Mouse (Mus musculus): ENCODE data around the gene Ice1. TPM values are rescaled to one million over a fixed set of nuclear protein-coding genes. Genes with fewer than 3 reads are reported as not detected.

The Ice1 gene
- polyA plus RNA-seq, 1 experiment: 15.9 TPM

DNA sequence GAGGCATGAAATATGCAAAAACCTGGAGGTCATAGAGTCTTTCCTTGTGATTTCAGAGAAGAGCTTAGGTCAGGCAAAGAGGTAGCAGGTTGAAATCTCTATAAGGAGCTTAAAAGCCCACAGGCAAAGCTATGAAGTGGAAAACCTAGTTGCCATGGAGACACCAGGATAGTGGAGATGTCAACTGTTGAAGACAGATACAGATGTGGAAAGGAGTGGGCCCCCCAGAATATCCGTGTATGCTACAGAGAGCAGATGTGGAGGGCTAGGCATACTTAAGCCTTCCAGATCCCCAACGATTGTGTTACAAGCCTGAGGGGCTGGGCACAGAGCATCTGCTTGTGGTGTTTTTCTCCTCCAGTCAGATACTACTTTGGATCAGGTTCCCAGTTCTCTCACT, 119.8 kb downstream of the Ice1 start:
- Histone ChIP-seq H3ac (ENCODE audit: control insufficient read depth, insufficient read length) (no peak overlapping the region), H3K79me2 (ENCODE audit: control insufficient read depth, insufficient read depth) (no peaks in the 10 kb centered on the region), H3K27me3 (ENCODE audit: control insufficient read depth, insufficient read depth, insufficient read length) (peaks cover 6% of the 10 kb centered on the region), H3K4me2 (ENCODE audit: low read depth) (no peak overlapping the region), H3K4me3 (no peak overlapping the region), H3K36me3 (ENCODE audit: control insufficient read depth, insufficient read depth) (no peaks in the 10 kb centered on the region)
- TF ChIP-seq REST (IDR thresholded peaks at IDR 0.05; ENCODE audit: insufficient read depth, insufficient read length) (no peak), USF1 (IDR thresholded peaks at IDR 0.05; ENCODE audit: low read depth) (no peak), POLR2AphosphoS2 (IDR thresholded peaks at IDR 0.05; ENCODE audit: insufficient read length, low read depth) (no peak), SRF (IDR thresholded peaks at IDR 0.05; ENCODE audit: control insufficient read depth, insufficient read length, low read depth) (no peak), MAX (IDR thresholded peaks at IDR 0.05; ENCODE audit: low read depth) (no peak), MYOG (IDR thresholded peaks at IDR 0.05; ENCODE audit: control insufficient read depth in 1 of 3, insufficient read depth in 1 of 3, insufficient read length in 2 of 3, low read depth in 2 of 3) (no peak), MYOD1 (IDR thresholded peaks at IDR 0.05; ENCODE audit: control insufficient read depth in 1 of 3, insufficient read length in 2 of 3, low read depth in 2 of 3) (no peak), CEBPB (IDR thresholded peaks at IDR 0.05; ENCODE audit: insufficient read depth, poor library complexity, severe bottlenecking) (no peak), TCF3 (IDR thresholded peaks at IDR 0.05; ENCODE audit: insufficient read length, low read depth) (no peak), E2F4 (IDR thresholded peaks at IDR 0.05; ENCODE audit: insufficient read depth) (no peak), TCF12 (IDR thresholded peaks at IDR 0.05; ENCODE audit: insufficient read depth, poor library complexity, severe bottlenecking) (no peak), POLR2A (IDR thresholded peaks at IDR 0.05; ENCODE audit: insufficient read length, low read depth) (no peak)

DNA sequence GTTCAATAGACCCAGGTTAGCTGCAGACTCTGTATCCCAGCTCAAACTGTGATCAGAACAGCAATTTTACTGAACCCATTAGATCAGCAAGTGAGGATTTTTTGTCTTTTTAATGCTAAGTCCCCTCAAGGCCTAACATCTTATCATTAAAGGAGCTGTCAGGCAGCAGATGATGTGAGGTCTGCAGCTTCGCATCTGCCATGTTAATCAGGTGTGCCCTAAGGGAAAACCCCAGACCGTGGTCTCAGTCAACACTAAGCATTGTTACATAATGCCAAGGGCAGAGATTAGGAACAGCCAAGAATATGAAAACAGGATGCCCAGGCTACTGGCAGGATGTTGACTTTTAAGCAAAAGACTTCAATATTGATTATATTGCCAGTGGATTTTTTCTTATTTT, 122.4 kb downstream of the Ice1 start:
- Histone ChIP-seq H3K4me3 (no peak overlapping the region), H3K79me2 (ENCODE audit: control insufficient read depth, insufficient read depth) (no peaks in the 10 kb centered on the region), H3K36me3 (ENCODE audit: control insufficient read depth, insufficient read depth) (no peaks in the 10 kb centered on the region), H3ac (ENCODE audit: control insufficient read depth, insufficient read length) (no peak overlapping the region), H3K27me3 (ENCODE audit: control insufficient read depth, insufficient read depth, insufficient read length) (peaks cover 6% of the 10 kb centered on the region), H3K4me2 (ENCODE audit: low read depth) (no peak overlapping the region)
- no peak for TF ChIP-seq TCF12 (IDR thresholded peaks at IDR 0.05; ENCODE audit: insufficient read depth, poor library complexity, severe bottlenecking)
- no peak for TF ChIP-seq CEBPB (IDR thresholded peaks at IDR 0.05; ENCODE audit: insufficient read depth, poor library complexity, severe bottlenecking)
- TF ChIP-seq SRF (IDR thresholded peaks at IDR 0.05; ENCODE audit: control insufficient read depth, insufficient read length, low read depth): no peak
- no peak for TF ChIP-seq MYOG (IDR thresholded peaks at IDR 0.05; ENCODE audit: control insufficient read depth in 1 of 3, insufficient read depth in 1 of 3, insufficient read length in 2 of 3, low read depth in 2 of 3)
- no peak for TF ChIP-seq E2F4 (IDR thresholded peaks at IDR 0.05; ENCODE audit: insufficient read depth)
- TF ChIP-seq POLR2AphosphoS2 (IDR thresholded peaks at IDR 0.05; ENCODE audit: insufficient read length, low read depth): no peak
- TF ChIP-seq USF1 (IDR thresholded peaks at IDR 0.05; ENCODE audit: low read depth): no peak
- TF ChIP-seq MAX (IDR thresholded peaks at IDR 0.05; ENCODE audit: low read depth): no peak
- TF ChIP-seq MYOD1 (IDR thresholded peaks at IDR 0.05; ENCODE audit: control insufficient read depth in 1 of 3, insufficient read length in 2 of 3, low read depth in 2 of 3): no peak
- no peak for TF ChIP-seq REST (IDR thresholded peaks at IDR 0.05; ENCODE audit: insufficient read depth, insufficient read length)
- no peak for TF ChIP-seq POLR2A (IDR thresholded peaks at IDR 0.05; ENCODE audit: insufficient read length, low read depth)
- TF ChIP-seq TCF3 (IDR thresholded peaks at IDR 0.05; ENCODE audit: insufficient read length, low read depth): no peak

DNA sequence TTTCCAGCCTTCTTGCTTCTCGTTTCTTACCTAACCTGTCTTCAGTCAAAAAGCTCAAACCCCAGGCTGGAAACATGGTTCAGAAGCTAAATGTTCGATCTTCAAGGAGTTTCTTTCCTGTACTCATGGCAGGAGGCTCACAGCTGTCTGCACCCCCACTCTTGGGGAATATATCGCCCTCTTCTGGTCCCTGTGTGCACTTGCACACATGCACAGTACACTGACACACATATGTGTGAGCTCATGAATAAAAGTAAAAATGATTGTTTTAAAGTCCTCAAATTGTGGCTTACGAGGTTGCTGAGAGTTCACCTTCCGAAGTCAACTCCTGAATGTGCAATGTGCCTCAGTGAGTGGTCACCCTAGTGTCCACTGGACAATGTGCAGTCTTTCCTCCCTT, 127.2 kb downstream of the Ice1 start:
- H3ac ChIP-seq (ENCODE audit: control insufficient read depth, insufficient read length): no peak overlapping the region
- no peaks in the 10 kb centered on the region for H3K79me2 ChIP-seq (ENCODE audit: control insufficient read depth, insufficient read depth)
- H3K36me3 ChIP-seq (ENCODE audit: control insufficient read depth, insufficient read depth): no peaks in the 10 kb centered on the region
- no peaks in the 10 kb centered on the region for H3K27me3 ChIP-seq (ENCODE audit: control insufficient read depth, insufficient read depth, insufficient read length)
- no peak overlapping the region for H3K4me2 ChIP-seq (ENCODE audit: low read depth)
- TF ChIP-seq TCF3 (IDR thresholded peaks at IDR 0.05; ENCODE audit: insufficient read length, low read depth) (no peak), POLR2A (IDR thresholded peaks at IDR 0.05; ENCODE audit: insufficient read length, low read depth) (no peak), SRF (IDR thresholded peaks at IDR 0.05; ENCODE audit: control insufficient read depth, insufficient read length, low read depth) (no peak), CEBPB (IDR thresholded peaks at IDR 0.05; ENCODE audit: insufficient read depth, poor library complexity, severe bottlenecking) (no peak), MYOD1 (IDR thresholded peaks at IDR 0.05; ENCODE audit: control insufficient read depth in 1 of 3, insufficient read length in 2 of 3, low read depth in 2 of 3) (no peak), E2F4 (IDR thresholded peaks at IDR 0.05; ENCODE audit: insufficient read depth) (no peak), POLR2AphosphoS2 (IDR thresholded peaks at IDR 0.05; ENCODE audit: insufficient read length, low read depth) (no peak), REST (IDR thresholded peaks at IDR 0.05; ENCODE audit: insufficient read depth, insufficient read length) (no peak), USF1 (IDR thresholded peaks at IDR 0.05; ENCODE audit: low read depth) (no peak)
- no peak overlapping the region for H3K4me3 ChIP-seq

DNA sequence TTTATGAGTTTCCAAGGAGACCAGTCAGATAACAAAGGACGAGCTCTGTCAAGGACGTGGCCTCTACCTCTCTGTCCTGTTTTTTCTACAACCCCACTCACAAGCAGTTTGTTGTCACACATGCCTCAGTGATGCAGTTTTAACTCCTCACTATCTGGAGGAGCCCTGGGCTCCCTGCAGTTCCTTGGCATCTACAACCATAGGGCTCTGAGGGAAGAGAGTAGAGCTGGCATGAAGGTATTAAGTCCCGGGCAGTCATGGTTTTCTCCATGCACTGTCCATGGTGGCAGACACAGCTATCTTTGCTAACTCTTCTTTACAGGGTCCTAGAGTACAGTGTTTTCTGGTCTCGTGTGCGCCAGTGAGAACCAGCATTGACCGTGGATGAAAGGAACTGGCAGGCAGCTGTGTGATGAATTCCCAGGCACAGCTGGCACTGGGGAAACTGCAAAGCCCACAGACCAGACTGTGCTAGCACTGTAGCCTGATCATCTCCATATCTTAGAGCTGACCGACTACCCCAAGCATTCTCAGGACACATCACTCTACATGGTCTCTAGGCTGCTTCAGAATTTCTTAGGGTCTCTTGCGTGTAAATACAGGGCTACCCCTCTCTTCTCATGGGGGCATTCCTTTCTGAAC, 127.9 kb downstream of the Ice1 start:
- Histone ChIP-seq H3K27me3 (ENCODE audit: control insufficient read depth, insufficient read depth, insufficient read length) (no peaks in the 10 kb centered on the region), H3K4me3 (no peak overlapping the region), H3K36me3 (ENCODE audit: control insufficient read depth, insufficient read depth) (no peaks in the 10 kb centered on the region), H3K79me2 (ENCODE audit: control insufficient read depth, insufficient read depth) (no peaks in the 10 kb centered on the region), H3K4me2 (ENCODE audit: low read depth) (no peak overlapping the region), H3ac (ENCODE audit: control insufficient read depth, insufficient read length) (no peak overlapping the region)
- no peak for TF ChIP-seq E2F4 (IDR thresholded peaks at IDR 0.05; ENCODE audit: insufficient read depth)

DNA sequence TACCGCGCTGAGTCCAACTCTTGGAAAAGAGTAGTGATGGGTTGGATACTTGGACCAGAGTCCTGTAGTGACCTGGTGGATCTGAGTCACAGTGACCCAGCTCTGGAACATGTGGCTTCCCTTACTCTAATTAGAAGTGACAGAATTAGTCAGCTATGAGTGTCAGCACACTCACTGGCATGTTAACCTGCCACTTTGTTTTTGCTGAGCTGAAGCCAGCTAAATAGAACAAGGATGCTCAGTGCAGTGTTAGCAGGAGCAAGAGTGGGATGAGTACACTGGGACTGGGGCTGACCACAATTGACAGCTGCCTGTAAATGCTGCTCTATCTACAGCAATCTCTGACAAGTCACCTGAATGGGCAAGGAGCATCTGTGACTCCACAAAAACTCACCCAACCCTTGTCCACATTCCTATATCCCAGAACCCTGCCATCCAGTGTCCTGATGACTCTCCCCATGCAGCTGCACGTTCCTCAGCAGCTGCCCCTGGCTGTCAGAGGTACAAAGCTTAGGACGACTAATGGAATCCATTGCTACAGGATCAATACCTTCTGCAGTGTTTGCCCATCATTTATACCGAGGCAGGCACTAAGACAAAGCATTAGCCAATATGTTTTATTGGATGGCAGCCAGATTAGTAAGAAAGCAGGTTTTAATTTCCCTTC, 128.6 kb downstream of the Ice1 start:
- no peak overlapping the region for H3K4me3 ChIP-seq
- TF ChIP-seq TCF3 (IDR thresholded peaks at IDR 0.05; ENCODE audit: insufficient read length, low read depth) (no peak), MYOD1 (IDR thresholded peaks at IDR 0.05; ENCODE audit: control insufficient read depth in 1 of 3, insufficient read length in 2 of 3, low read depth in 2 of 3) (no peak), POLR2A (IDR thresholded peaks at IDR 0.05; ENCODE audit: insufficient read length, low read depth) (no peak), MYOG (IDR thresholded peaks at IDR 0.05; ENCODE audit: control insufficient read depth in 1 of 3, insufficient read depth in 1 of 3, insufficient read length in 2 of 3, low read depth in 2 of 3) (no peak), POLR2AphosphoS2 (IDR thresholded peaks at IDR 0.05; ENCODE audit: insufficient read length, low read depth) (no peak), USF1 (IDR thresholded peaks at IDR 0.05; ENCODE audit: low read depth) (no peak), REST (IDR thresholded peaks at IDR 0.05; ENCODE audit: insufficient read depth, insufficient read length) (no peak), TCF12 (IDR thresholded peaks at IDR 0.05; ENCODE audit: insufficient read depth, poor library complexity, severe bottlenecking) (no peak), SRF (IDR thresholded peaks at IDR 0.05; ENCODE audit: control insufficient read depth, insufficient read length, low read depth) (no peak), E2F4 (IDR thresholded peaks at IDR 0.05; ENCODE audit: insufficient read depth) (no peak), CEBPB (IDR thresholded peaks at IDR 0.05; ENCODE audit: insufficient read depth, poor library complexity, severe bottlenecking) (no peak), MAX (IDR thresholded peaks at IDR 0.05; ENCODE audit: low read depth) (no peak)
- H3ac ChIP-seq (ENCODE audit: control insufficient read depth, insufficient read length): no peak overlapping the region
- H3K79me2 ChIP-seq (ENCODE audit: control insufficient read depth, insufficient read depth): no peaks in the 10 kb centered on the region
- no peaks in the 10 kb centered on the region for H3K27me3 ChIP-seq (ENCODE audit: control insufficient read depth, insufficient read depth, insufficient read length)
- no peak overlapping the region for H3K4me2 ChIP-seq (ENCODE audit: low read depth)
- H3K36me3 ChIP-seq (ENCODE audit: control insufficient read depth, insufficient read depth): no peaks in the 10 kb centered on the region

Data from myocyte (in vitro differentiated cells).